Mouse (Mus musculus) MEL (cell line): Measurements from ENCODE around the gene Tmem240.

ENCODE experiments used
- BHLHE40 ChIP-seq: IDR thresholded peaks from 2 replicates; pipeline ENCODE4 v1.6.1; 2012; ENCODE audit warnings: low read depth, mild to moderate bottlenecking, inconsistent platforms, low read length, improper control_type of control experiment, borderline replicate concordance
- CTCF ChIP-seq, 3 experiments: IDR thresholded peaks in 2 of 3; conservative IDR thresholded peaks in 1 of 3; 2 replicates each; pipeline ENCODE4 v1.5.1; 2011 to 2012; ENCODE audit warnings: low read length in 3 of 3, low read depth in 2 of 3, mild to moderate bottlenecking in 2 of 3, improper control_type of control experiment in 1 of 3, inconsistent platforms in 1 of 3, mixed read lengths in 1 of 3, moderate library complexity in 1 of 3; ENCODE audit not compliant: control insufficient read depth in 1 of 3, insufficient read depth in 1 of 3, poor library complexity in 1 of 3, severe bottlenecking in 1 of 3
- ELF1 ChIP-seq: IDR thresholded peaks from 2 replicates; pipeline ENCODE4 v1.6.1; 2014; ENCODE audit warnings: low read depth, mild to moderate bottlenecking, inconsistent platforms, low read length, improper control_type of control experiment, moderate library complexity
- EP300 ChIP-seq, 2 experiments: IDR thresholded peaks; 2 replicates each; pipeline ENCODE4 v1.6.1; 2011; ENCODE audit warnings: improper control_type of control experiment in 2 of 2, low read length in 2 of 2, low read depth in 1 of 2, mild to moderate bottlenecking in 1 of 2
- NRF1 ChIP-seq: IDR thresholded peaks from 2 replicates; pipeline ENCODE4 v1.6.1; 2014; ENCODE audit warnings: low read depth, mild to moderate bottlenecking, inconsistent platforms, low read length, improper control_type of control experiment, moderate library complexity; ENCODE audit not compliant: poor library complexity, insufficient read depth, severe bottlenecking
- POLR2A ChIP-seq, 2 experiments: IDR thresholded peaks; 2 replicates each; pipeline ENCODE4 v1.6.1; 2011 to 2012; ENCODE audit warnings: low read length in 2 of 2, mild to moderate bottlenecking in 2 of 2, control low read depth in 1 of 2, improper control_type of control experiment in 1 of 2, low read depth in 1 of 2, moderate library complexity in 1 of 2; ENCODE audit not compliant: control insufficient read depth in 1 of 2, insufficient read depth in 1 of 2, poor library complexity in 1 of 2
- POLR2AphosphoS5 ChIP-seq: IDR thresholded peaks from 2 replicates; pipeline ENCODE4 v1.6.1; 2012; ENCODE audit warnings: low read depth, borderline replicate concordance, mild to moderate bottlenecking, inconsistent platforms, low read length, moderate library complexity, mixed read lengths
- RCOR1 ChIP-seq: IDR thresholded peaks from 2 replicates; pipeline ENCODE4 v1.6.1; 2012; ENCODE audit warnings: low read depth, mild to moderate bottlenecking, inconsistent platforms, low read length, improper control_type of control experiment
- UBTF ChIP-seq: IDR thresholded peaks from 2 replicates; pipeline ENCODE4 v1.6.1; 2012; ENCODE audit warnings: low read depth, mild to moderate bottlenecking, inconsistent platforms, low read length, improper control_type of control experiment, moderate library complexity, borderline replicate concordance; ENCODE audit not compliant: insufficient read depth
- USF2 ChIP-seq, 2 experiments: IDR thresholded peaks; 2 replicates each; pipeline ENCODE4 v1.6.1; 2011 to 2012; ENCODE audit warnings: improper control_type of control experiment in 2 of 2, low read length in 2 of 2, borderline replicate concordance in 1 of 2, inconsistent platforms in 1 of 2, low read depth in 1 of 2, mild to moderate bottlenecking in 1 of 2; ENCODE audit not compliant: insufficient read depth in 1 of 2

GRCm38 (mm10) chr4:155733267-155733666 lies 1.3 kb upstream of the Tmem240 start:
- TF ChIP-seq CTCF (IDR thresholded peaks at IDR 0.05 in 2 of 3, conservative IDR thresholded peaks at IDR 0.05 in 1 of 3; ENCODE audit: control insufficient read depth in 1 of 3, insufficient read depth in 1 of 3, low read depth in 2 of 3, low read length in 3 of 3, poor library complexity in 1 of 3, severe bottlenecking in 1 of 3) (no peak), UBTF (no peak), BHLHE40 (no peak), NRF1 (no peak), POLR2AphosphoS5 (no peak), USF2 (IDR thresholded peaks at IDR 0.05; ENCODE audit: borderline replicate concordance in 1 of 2, insufficient read depth in 1 of 2, low read depth in 1 of 2, low read length in 2 of 2) (no peak), POLR2A (IDR thresholded peaks at IDR 0.05; ENCODE audit: control insufficient read depth in 1 of 2, insufficient read depth in 1 of 2, low read depth in 1 of 2, low read length in 2 of 2, poor library complexity in 1 of 2) (no peak), EP300 (IDR thresholded peaks at IDR 0.05; ENCODE audit: low read depth in 1 of 2, low read length in 2 of 2) (no peak), ELF1 (no peak), RCOR1 (no peak)
